Mouse (Mus musculus): ENCODE data around the gene Il10rb.
A peak's percentile ranks its signal among the peaks of the same experiment; 100 is the strongest.
"Not testable (repeated sequence)": the region's sequence is repeated elsewhere in the genome, so short reads cannot be mapped to it uniquely, and the experiment has no call there.

The Il10rb gene

GRCm38 (mm10) chr16:91416357-91416756 is 10.4 kb downstream of the Il10rb start:
- DNase-seq (ENCODE audit: low spot score), result no peak

- no peak for DNase-seq (ENCODE audit: low spot score)
Measured at GRCm38 (mm10) chr16:91416938-91417337, 11.0 kb downstream of the Il10rb start.

GRCm38 (mm10) chr16:91418531-91418930 is 12.6 kb downstream of the Il10rb start:
- DNase-seq (ENCODE audit: low spot score), result no peak

GRCm38 (mm10) chr16:91425816-91426215 is 19.9 kb downstream of the Il10rb start:
- DNase-seq (ENCODE audit: low spot score), result no peak

GRCm38 (mm10) chr16:91426586-91426985 is 20.6 kb downstream of the Il10rb start:
- no peak for DNase-seq (ENCODE audit: low spot score)

GRCm38 (mm10) chr16:91427461-91427860 is 21.5 kb downstream of the Il10rb start:
- DNase-seq (ENCODE audit: low spot score), result no peak

- no peak for DNase-seq (ENCODE audit: low spot score)
Measured at GRCm38 (mm10) chr16:91428259-91428865, 22.4 kb downstream of the Il10rb start.

GRCm38 (mm10) chr16:91432720-91433328 is 26.9 kb downstream of the Il10rb start:
- no peak for DNase-seq (ENCODE audit: low spot score)

- DNase-seq (ENCODE audit: low spot score), result no peak
Measured at GRCm38 (mm10) chr16:91433329-91433933, 27.5 kb downstream of the Il10rb start.

- DNase-seq (ENCODE audit: low spot score), result no peak
Measured at GRCm38 (mm10) chr16:91434119-91434518, 28.2 kb downstream of the Il10rb start.

- DNase-seq (ENCODE audit: low spot score), result no peak
Measured at GRCm38 (mm10) chr16:91438081-91438480, 32.1 kb downstream of the Il10rb start.

GRCm38 (mm10) chr16:91438599-91438998 is 32.6 kb downstream of the Il10rb start:
- not testable (repeated sequence) for DNase-seq (ENCODE audit: low spot score)

GRCm38 (mm10) chr16:91441366-91441765 is 35.4 kb downstream of the Il10rb start:
- peak; percentile 58 for DNase-seq (ENCODE audit: low spot score)

- no peak for DNase-seq (ENCODE audit: low spot score)
Measured at GRCm38 (mm10) chr16:91441811-91442240, 35.9 kb downstream of the Il10rb start.

GRCm38 (mm10) chr16:91442446-91442845 is 36.5 kb downstream of the Il10rb start:
- DNase-seq (ENCODE audit: low spot score), result no peak

GRCm38 (mm10) chr16:91443211-91443611 is 37.2 kb downstream of the Il10rb start:
- DNase-seq (ENCODE audit: low spot score), result no peak

- no peak for DNase-seq (ENCODE audit: low spot score)
Measured at GRCm38 (mm10) chr16:91444847-91445246, 38.9 kb downstream of the Il10rb start.

- no peak for DNase-seq (ENCODE audit: low spot score)
Measured at GRCm38 (mm10) chr16:91445566-91445965, 39.6 kb downstream of the Il10rb start.

GRCm38 (mm10) chr16:91446778-91447511 is 41.0 kb downstream of the Il10rb start:
- no peak for DNase-seq (ENCODE audit: low spot score)

- no peak for DNase-seq (ENCODE audit: low spot score)
Measured at GRCm38 (mm10) chr16:91447512-91447900, 41.5 kb downstream of the Il10rb start.

GRCm38 (mm10) chr16:91448088-91448487 is 42.1 kb downstream of the Il10rb start:
- DNase-seq (ENCODE audit: low spot score), result no peak

GRCm38 (mm10) chr16:91448895-91449294 is 42.9 kb downstream of the Il10rb start:
- DNase-seq (ENCODE audit: low spot score), result no peak
